Mouse (Mus musculus): ENCODE results near the gene Lpo. TPM values are rescaled to one million over a fixed set of nuclear protein-coding genes. Genes with fewer than 3 reads are reported as not detected.

Lpo gene
- polyA plus RNA-seq, 1 experiment from 2014 or later = 0.25 TPM

DNA sequence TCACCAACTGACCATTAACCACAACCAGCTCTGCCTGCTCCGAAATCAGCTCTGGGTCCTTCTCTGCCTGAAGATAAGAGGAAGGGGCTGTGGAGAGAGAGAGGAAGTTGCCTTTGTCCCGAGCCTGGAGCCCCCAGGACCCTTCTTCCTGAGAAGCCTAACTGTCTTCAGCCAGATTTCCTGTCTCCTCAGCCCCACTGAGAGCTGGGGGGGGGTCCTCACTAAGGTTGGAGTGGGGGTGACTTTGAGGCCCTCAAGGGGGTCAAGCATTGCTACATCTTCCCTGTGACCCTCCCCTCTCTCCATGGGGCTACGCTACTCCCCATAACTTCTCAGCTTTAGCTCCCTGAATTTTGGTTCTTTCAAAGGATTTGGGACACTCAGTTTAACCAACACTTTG, 34.6 kb downstream of the Lpo start, which contains the start of gene Mpo:
Mpo (plus strand) TSS at position 122 of the 400 bp plus-strand sequence.
- 66% methylated on average over 3 of the region's 3 CpGs for WGBS
- H3K27ac ChIP-seq (replicated peaks) = no peak within 1 kb of the TSS
- H3K4me1 ChIP-seq = peaks cover 9% of the 10 kb centered on the region

DNA sequence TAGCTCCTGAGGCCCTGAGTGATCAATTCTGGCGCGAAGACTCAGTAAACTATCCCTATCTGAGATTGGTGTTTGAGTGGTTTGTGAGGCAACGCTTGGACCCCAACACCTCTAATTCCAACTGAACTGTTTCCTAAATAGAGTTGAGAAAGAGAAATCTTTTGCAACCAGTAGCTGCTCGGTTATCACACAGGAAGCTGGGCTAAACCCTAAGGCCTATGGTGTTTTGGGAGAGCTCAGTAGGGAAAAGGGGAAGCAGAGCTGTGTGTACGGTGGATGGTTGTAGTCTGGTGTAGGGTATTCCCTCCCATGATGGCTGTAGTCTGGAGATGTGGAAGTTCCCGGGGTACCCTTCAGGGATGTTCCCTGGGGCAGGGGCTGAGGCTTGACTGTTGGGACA, 38.0 kb downstream of the Lpo start:
- DNase-seq (ENCODE audit: low spot score) = no peak
- Histone ChIP-seq H3K4me3 (no peak overlapping the region), H3K9me3 (no peaks in the 10 kb centered on the region), H3K27me3 (replicated peaks; ENCODE audit: low read depth, poor library complexity, severe bottlenecking) (no peaks in the 10 kb centered on the region), H3K4me1 (peaks cover 3% of the 10 kb centered on the region; the same call in 1 of the 2 replicates), H3K36me3 (replicated peaks) (no peaks in the 10 kb centered on the region), H3K27ac (replicated peaks) (no peak overlapping the region)
- 87% methylated on average over 6 of the region's 6 CpGs for WGBS

More for the DNA sequence above, 34.6 kb downstream of the Lpo start, which contains the start of gene Mpo:
- Histone ChIP-seq H3K27me3 (replicated peaks; ENCODE audit: low read depth, poor library complexity, severe bottlenecking) (0 out of 2 replicates have a peak, but pooled peaks cover under 1% of the 10 kb centered on the region), H3K36me3 (replicated peaks) (no peaks in the 10 kb centered on the region), H3K4me3 (no peak within 1 kb of the TSS), H3K9me3 (no peaks in the 10 kb centered on the region)
- no peak for DNase-seq (ENCODE audit: low spot score)

DNA sequence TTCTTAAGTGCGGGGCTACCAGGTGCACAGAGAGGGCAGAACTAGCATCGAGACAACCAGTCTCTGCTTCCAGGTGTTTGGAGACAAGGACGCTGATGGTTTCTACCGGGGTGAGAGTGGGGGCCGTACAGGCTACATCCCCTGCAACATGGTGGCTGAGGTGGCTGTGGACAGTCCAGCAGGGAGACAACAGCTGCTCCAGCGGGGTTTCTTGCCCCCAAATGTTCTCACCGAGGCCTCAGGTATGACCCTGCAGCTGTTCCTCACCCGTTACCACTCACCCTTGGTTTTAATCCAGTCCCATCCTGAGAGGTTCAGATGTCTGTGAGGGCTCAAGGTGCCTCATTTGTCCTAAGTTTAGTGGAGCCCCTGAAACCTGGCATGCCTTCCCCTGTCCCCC, 48.0 kb downstream of the Lpo start:
- H3K9me3 ChIP-seq = no peaks in the 10 kb centered on the region
- no peak for DNase-seq (ENCODE audit: low spot score)
- no peaks in the 10 kb centered on the region for H3K36me3 ChIP-seq (replicated peaks)
- H3K27ac ChIP-seq (replicated peaks) = no peak overlapping the region
- peaks cover 26% of the 10 kb centered on the region for H3K4me1 ChIP-seq
- peaks cover 69% of the 10 kb centered on the region for H3K27me3 ChIP-seq (replicated peaks; ENCODE audit: low read depth, poor library complexity, severe bottlenecking)
- WGBS = 89% methylated on average over 8 of the region's 8 CpGs
- no peak overlapping the region for H3K4me3 ChIP-seq

DNA sequence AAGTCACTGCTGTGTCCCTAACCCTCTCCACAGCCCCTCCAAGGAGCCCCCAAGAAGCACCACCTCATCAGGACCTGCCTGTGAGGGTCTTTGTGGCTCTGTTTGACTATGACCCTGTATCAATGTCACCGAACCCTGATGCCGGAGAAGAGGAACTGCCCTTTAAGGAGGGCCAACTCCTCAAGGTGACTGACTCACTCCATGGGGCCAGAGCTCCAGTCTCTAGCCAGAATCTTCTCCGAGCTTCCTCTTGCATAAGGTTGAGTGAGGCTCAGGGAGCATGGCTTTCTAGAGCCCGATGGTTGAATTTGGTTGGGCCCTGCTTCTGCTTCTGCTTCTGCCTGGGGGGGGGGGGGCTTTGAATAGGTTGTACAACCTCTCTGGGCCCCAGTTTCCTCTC, 48.7 kb downstream of the Lpo start:
- H3K27ac ChIP-seq (replicated peaks) = no peak overlapping the region
- no peaks in the 10 kb centered on the region for H3K36me3 ChIP-seq (replicated peaks)
- WGBS = 80% methylated on average over 4 of the region's 4 CpGs
- H3K27me3 ChIP-seq (replicated peaks; ENCODE audit: low read depth, poor library complexity, severe bottlenecking) = peaks cover 69% of the 10 kb centered on the region
- no peaks in the 10 kb centered on the region for H3K9me3 ChIP-seq
- no peak for DNase-seq (ENCODE audit: low spot score)
- H3K4me1 ChIP-seq = peaks cover 32% of the 10 kb centered on the region
- no peak overlapping the region for H3K4me3 ChIP-seq

DNA sequence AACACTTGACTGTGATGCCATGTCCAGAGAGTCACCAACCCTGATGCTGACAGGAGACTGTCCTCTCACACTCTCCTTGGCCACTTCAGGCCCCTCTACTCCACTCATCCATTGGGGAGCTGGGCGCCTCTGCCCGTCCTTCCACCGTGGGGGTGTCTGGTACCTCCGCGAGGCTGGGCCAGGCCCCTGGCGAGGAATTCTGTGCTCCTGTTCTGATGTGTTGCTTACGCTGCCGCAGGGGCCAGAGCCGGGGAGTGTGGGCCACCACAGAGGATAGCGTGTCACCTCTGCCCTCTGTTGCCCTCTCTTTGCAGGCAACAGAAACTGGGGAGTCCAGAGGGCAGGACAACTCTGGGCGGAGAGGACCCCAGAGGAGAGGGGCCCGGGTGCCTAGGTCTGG, 49.2 kb downstream of the Lpo start:
- H3K27ac ChIP-seq (replicated peaks) = peak overlapping the region; percentile 82
- no peaks in the 10 kb centered on the region for H3K36me3 ChIP-seq (replicated peaks)
- WGBS = 37% methylated on average over 12 of the region's 12 CpGs
- peaks cover 69% of the 10 kb centered on the region for H3K27me3 ChIP-seq (replicated peaks; ENCODE audit: low read depth, poor library complexity, severe bottlenecking)
- DNase-seq (ENCODE audit: low spot score) = no peak
- H3K9me3 ChIP-seq = no peaks in the 10 kb centered on the region
- H3K4me1 ChIP-seq = peaks cover 32% of the 10 kb centered on the region
- H3K4me3 ChIP-seq = peak overlapping the region; percentile 60

DNA sequence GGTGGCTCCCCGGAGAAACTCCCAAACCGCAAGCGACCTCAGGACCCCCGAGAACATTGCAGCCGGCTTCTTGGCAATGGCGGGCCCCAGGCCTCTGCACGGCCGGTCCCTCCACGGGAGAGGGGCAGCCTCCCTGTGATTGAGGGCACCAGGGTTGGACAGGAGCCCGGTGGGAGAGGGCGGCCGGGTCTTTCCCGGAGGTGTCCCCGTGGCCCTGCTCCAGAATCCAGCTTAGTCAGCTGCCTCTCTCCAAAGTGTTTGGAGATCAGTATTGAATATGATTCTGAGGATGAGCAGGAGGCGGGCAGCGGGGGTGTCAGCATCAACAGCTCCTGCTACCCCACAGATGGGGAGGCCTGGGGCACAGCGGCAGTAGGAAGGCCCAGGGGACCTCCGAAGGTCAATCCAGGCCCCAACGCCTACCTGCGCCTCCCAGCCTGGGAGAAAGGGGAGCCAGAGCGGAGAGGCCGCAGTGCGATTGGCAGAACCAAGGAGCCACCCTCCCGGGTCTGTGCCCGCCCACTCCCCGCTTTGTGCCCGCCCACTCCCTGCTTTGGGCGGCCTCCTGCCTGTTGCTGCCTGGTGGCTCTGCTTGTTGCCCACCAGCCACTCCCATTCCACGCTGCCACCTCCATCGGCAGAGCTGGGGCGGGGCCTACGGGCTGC, 49.9 kb downstream of the Lpo start:
- DNase-seq (ENCODE audit: low spot score) = peak; percentile 91
- peaks cover 69% of the 10 kb centered on the region for H3K27me3 ChIP-seq (replicated peaks; ENCODE audit: low read depth, poor library complexity, severe bottlenecking)
- peaks cover 32% of the 10 kb centered on the region for H3K4me1 ChIP-seq
- peak overlapping the region; percentile 82 for H3K27ac ChIP-seq (replicated peaks)
- peak overlapping the region; percentile 60 for H3K4me3 ChIP-seq
- no peaks in the 10 kb centered on the region for H3K36me3 ChIP-seq (replicated peaks)
- no peaks in the 10 kb centered on the region for H3K9me3 ChIP-seq
- WGBS = 7% methylated on average over 32 of the region's 32 CpGs

DNA sequence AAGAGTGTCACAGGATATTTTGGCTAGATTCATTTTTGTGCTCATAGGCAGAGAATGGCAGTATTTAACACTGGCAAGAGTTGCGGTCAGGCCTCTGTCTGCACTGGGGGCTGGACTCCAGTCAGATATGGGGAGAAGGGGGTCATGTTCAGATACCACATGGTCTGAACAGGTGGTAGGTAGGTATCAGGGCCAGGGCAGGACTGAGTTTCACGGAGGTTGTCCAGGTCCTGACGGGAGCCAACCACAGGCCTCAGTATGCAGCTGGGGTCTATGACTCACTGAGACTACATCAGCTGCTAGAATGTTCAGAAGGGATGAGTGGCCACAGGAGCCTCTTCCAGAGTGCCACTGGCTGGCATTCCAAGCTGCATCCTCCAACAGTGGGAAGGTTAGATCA, 55.7 kb downstream of the Lpo start:
- no peak overlapping the region for H3K27ac ChIP-seq (replicated peaks)

DNA sequence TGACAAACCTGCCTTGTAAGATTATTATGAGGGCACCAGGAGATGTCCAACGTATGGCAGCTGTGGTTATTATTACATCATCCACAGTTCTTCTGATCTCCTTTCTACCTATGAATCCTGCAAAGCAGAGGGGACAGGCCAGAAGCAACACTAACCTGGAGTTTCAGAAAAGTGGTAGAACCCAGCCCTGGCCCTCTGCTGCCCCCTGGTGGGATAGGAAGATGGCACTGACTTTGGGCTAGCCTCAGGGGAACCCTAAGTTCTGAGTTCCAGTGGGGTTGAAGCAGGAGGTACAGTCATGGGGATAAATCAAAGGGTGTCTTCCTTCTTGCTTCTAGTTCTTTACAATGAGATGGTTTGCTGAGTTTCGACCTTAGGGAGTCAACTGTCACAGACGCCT, 57.1 kb downstream of the Lpo start:
- WGBS = 58% methylated on average over 3 of the region's 3 CpGs
- peak; percentile 75 for DNase-seq (ENCODE audit: low spot score)
- Histone ChIP-seq H3K36me3 (replicated peaks) (no peaks in the 10 kb centered on the region), H3K4me3 (no peak overlapping the region), H3K27ac (replicated peaks) (no peak overlapping the region), H3K4me1 (peaks cover 6% of the 10 kb centered on the region; the same call in 1 of the 2 replicates), H3K27me3 (replicated peaks; ENCODE audit: low read depth, poor library complexity, severe bottlenecking) (peaks cover 36% of the 10 kb centered on the region), H3K9me3 (no peaks in the 10 kb centered on the region)

More for the DNA sequence above, 55.7 kb downstream of the Lpo start:
- Histone ChIP-seq H3K27me3 (replicated peaks; ENCODE audit: low read depth, poor library complexity, severe bottlenecking) (peaks cover 34% of the 10 kb centered on the region), H3K36me3 (replicated peaks) (no peaks in the 10 kb centered on the region), H3K9me3 (no peaks in the 10 kb centered on the region), H3K4me1 (peaks cover 11% of the 10 kb centered on the region), H3K4me3 (no peak overlapping the region)
- no peak for DNase-seq (ENCODE audit: low spot score)
- WGBS = 86% methylated on average over 3 of the region's 3 CpGs

DNA sequence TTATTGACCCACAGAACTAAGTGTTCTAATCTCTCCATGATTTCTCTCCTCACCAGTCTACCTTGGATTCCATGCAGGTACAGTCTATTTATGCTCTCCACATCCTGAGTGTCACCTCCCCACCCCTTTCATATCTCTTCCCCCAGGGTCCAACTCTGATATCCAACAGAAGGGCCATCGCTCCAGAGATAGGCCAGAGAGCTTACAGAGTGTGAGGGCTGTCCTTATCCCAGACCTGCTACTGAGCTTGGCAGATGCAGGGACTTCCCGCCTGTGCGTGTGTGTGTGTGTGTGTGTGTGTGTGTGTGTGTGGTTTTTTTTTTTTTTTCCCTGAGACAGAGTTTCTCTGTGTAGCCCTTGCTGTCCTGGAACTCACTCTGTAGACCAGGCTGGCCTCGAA, 59.3 kb downstream of the Lpo start:
- no peak overlapping the region for H3K4me3 ChIP-seq
- H3K27ac ChIP-seq (replicated peaks) = no peak overlapping the region
- no peak for DNase-seq (ENCODE audit: low spot score)
- H3K4me1 ChIP-seq = peaks cover 12% of the 10 kb centered on the region
- WGBS = 89% methylated on average over 4 of the region's 4 CpGs
- H3K27me3 ChIP-seq (replicated peaks; ENCODE audit: low read depth, poor library complexity, severe bottlenecking) = peaks cover 51% of the 10 kb centered on the region
- no peaks in the 10 kb centered on the region for H3K36me3 ChIP-seq (replicated peaks)
- H3K9me3 ChIP-seq = no peaks in the 10 kb centered on the region

DNA sequence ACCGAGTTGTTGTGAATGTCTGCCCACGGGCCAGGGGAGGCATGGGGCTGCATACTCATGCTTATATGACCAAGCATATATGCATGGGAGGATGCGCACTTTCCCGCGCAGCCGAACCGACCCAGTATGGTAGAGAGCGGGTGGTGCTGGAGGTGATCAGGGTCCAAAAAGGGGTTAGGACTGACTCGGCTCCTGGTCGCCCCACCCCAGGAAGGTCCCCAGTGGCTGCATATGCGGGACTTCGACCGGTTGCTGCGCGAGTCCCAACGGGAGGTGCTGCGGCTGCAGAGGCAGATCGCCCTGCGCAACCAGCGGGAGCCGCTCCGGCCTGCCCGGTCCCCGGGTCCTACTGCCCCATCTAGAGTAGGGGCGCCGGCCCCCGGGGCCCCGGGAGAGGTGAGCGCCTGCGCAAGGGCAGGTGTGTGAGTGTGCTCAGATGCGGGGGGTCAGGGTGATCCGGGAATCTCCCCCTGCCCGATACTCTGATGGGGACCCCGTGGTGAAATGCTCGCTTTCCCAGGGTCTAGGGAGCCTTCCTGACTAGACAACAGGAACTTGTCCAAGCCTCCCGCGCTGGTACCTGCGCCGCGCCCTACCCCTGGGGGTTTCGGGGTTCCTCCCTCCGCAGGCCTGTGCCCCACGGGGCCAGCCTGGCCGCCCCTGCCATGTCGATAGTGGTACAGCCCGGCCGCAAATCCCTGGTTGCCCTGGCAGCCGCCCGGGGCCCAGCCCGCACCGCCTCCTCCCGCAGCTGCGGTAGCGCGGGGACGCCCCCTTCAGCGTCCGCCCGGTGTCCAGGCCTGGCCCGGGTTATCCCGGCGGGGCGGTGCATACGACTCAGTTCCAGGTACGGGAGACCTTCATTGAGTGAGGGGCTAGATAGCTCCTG, 63.9 kb downstream of the Lpo start:
- Histone ChIP-seq H3K4me3 (peak overlapping the region; percentile 70), H3K9me3 (no peaks in the 10 kb centered on the region), H3K4me1 (peaks cover 28% of the 10 kb centered on the region), H3K36me3 (replicated peaks) (no peaks in the 10 kb centered on the region), H3K27me3 (replicated peaks; ENCODE audit: low read depth, poor library complexity, severe bottlenecking) (peaks cover 94% of the 10 kb centered on the region), H3K27ac (replicated peaks) (peak overlapping the region; percentile 78)
- under 1% methylated on average over 65 of the region's 65 CpGs for WGBS
- DNase-seq (ENCODE audit: low spot score) = peak; percentile 66

DNA sequence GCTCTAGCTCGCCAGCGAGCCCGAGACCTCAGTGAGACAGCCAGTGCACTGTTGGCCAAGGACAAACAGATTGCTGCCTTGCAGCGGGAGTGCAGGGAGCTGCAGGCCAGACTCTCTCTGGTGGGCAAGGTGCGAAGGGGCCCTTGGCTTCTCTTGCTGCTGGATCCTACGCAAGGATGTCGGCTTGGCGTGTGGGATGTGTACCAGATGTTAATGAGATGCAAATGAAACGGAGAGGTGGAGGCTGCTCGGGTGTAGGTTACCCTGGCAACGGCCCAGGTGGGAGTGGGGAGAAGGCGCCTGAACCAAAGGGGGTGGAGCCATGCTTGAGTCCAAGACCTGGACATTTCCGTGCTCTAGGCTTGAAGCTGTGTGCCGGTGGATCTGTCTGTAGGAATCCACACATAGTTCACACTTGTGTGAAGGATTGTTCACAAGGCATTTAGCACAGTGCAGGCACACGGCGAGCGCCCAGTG, 64.5 kb downstream of the Lpo start:
- H3K36me3 ChIP-seq (replicated peaks) = no peaks in the 10 kb centered on the region
- peaks cover 28% of the 10 kb centered on the region for H3K4me1 ChIP-seq
- 2% methylated on average over 17 of the region's 17 CpGs for WGBS
- peak overlapping the region; percentile 78 for H3K27ac ChIP-seq (replicated peaks)
- peak overlapping the region; percentile 70 for H3K4me3 ChIP-seq
- no peaks in the 10 kb centered on the region for H3K9me3 ChIP-seq
- H3K27me3 ChIP-seq (replicated peaks; ENCODE audit: low read depth, poor library complexity, severe bottlenecking) = peaks cover 99% of the 10 kb centered on the region
- peak; percentile 72 for DNase-seq (ENCODE audit: low spot score)

DNA sequence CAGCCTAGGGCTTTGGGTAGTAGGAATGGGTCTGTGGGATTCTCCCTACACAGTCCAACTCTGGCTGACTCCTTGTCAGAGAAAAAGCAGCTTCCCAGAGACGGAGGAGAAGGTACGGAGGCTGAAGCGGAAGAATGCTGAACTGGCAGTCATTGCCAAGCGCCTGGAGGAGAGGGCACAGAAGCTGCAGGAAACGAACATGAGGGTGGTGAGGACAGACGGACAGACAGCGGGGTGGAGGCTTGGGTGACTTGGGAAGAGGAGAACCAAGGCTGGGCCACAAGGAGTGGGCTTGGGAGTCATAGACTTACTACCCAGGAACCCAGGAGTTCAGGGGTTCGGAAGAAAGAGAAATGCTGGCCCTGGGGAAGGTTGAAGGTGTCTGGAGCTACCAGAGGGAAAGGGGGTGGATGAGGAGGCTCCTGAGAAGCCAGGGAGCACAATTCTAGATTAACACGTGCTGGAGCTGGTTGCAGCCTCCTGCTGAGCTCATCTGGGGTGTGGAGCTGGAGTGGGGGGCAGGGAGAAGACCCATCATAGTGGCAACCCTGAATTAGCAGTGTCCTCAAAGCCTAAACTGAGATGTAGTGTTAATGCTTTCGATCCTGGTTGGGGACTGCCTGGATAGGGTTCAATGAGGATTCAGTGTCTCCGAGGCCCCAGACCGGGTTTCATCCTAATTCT, 65.2 kb downstream of the Lpo start:
- H3K4me1 ChIP-seq = peaks cover 28% of the 10 kb centered on the region
- no peak overlapping the region for H3K27ac ChIP-seq (replicated peaks)
- WGBS = 39% methylated on average over 12 of the region's 12 CpGs
- no peaks in the 10 kb centered on the region for H3K36me3 ChIP-seq (replicated peaks)
- no peaks in the 10 kb centered on the region for H3K9me3 ChIP-seq
- H3K4me3 ChIP-seq = peak overlapping the region; percentile 70
- peaks cover 92% of the 10 kb centered on the region for H3K27me3 ChIP-seq (replicated peaks; ENCODE audit: low read depth, poor library complexity, severe bottlenecking)
- DNase-seq (ENCODE audit: low spot score) = no peak
